Mouse (Mus musculus) midbrain, embryonic 15.5 days (tissue): ENCODE measurements at regions not wholly inside any gene's neighbourhood (a gene's known extent, or its start where the extent isn't known, plus 50 kb on each side); places are given as distances from the start of the nearest gene placed in this dataset.

ENCODE experiments used
- ATAC-seq: fragments of 200-750 bp; cut with Nextera tagmentation; replicated peaks from 2 replicates; pipeline ENCODE4 v1.8.0; 2017; ENCODE audit warnings: moderate TSS enrichment
- H3K27ac ChIP-seq: fragments of 300-500 bp; sonication (generic); 2 replicates; pipeline ENCODE4 v1.5.1; 2015; ENCODE audit warnings: mild to moderate bottlenecking, inconsistent platforms
- H3K27me3 ChIP-seq: fragments of 300-500 bp; sonication (generic); replicated peaks from 2 replicates; pipeline ENCODE4 v1.6.1; 2015; ENCODE audit warnings: inconsistent platforms
- H3K36me3 ChIP-seq: fragments of 300-500 bp; sonication (generic); replicated peaks from 2 replicates; pipeline ENCODE4 v1.6.1; 2015; ENCODE audit warnings: inconsistent platforms
- H3K4me1 ChIP-seq: fragments of 300-500 bp; sonication (generic); 2 replicates; pipeline ENCODE4 v1.6.1; 2015; ENCODE audit warnings: inconsistent platforms
- H3K4me2 ChIP-seq: fragments of 300-500 bp; sonication (generic); 2 replicates; pipeline ENCODE4 v1.6.1; 2015; ENCODE audit warnings: inconsistent platforms, mild to moderate bottlenecking, moderate library complexity
- H3K4me3 ChIP-seq: fragments of 300-500 bp; sonication (generic); 2 replicates; pipeline ENCODE4 v1.5.1; 2015; ENCODE audit warnings: mild to moderate bottlenecking, inconsistent platforms
- H3K9ac ChIP-seq: fragments of 300-500 bp; sonication (generic); 2 replicates; pipeline ENCODE4 v1.6.1; 2015; ENCODE audit warnings: mild to moderate bottlenecking, inconsistent platforms
- H3K9me3 ChIP-seq: fragments of 300-500 bp; sonication (generic); 2 replicates; pipeline ENCODE4 v1.6.1; 2016; ENCODE audit warnings: inconsistent platforms
- WGBS: fragments of 180-500 bp; shearing (Covaris S2); methylation state at CpG from one replicate; pipeline ENCODE4 v1.1.7; 2015; ENCODE audit warnings: mixed read lengths; 5-methylcytosine and 5-hydroxymethylcytosine counted together

DNA sequence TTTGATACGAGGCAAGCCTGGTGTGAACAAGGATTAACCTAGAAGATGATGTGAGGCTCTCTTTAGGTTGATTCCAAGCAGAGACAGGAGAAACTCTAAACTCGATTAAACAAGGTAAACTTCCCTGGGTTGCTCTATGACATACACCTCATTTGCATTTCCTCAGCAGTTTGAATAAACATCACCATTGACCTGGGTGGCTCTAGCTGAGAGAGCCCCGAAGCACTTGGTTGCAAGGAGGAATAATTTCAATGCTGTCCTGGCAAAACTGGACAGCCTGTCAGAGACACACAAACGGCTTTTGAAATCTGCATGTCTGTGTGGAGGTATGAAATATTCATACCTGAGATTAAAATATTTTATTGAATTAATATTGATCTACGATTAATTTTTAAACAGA, 361.0 kb downstream of the Rwdd3 start:
- no peak overlapping the region for H3K4me2 ChIP-seq
- H3K27me3 ChIP-seq = no peaks in the 10 kb centered on the region
- no peak overlapping the region for H3K9ac ChIP-seq
- ATAC-seq = no peak
- no peaks in the 10 kb centered on the region for H3K36me3 ChIP-seq
- no peaks in the 10 kb centered on the region for H3K4me1 ChIP-seq
- no peaks in the 10 kb centered on the region for H3K9me3 ChIP-seq
- WGBS = 51% methylated on average over 5 of the region's 5 CpGs
- no peak overlapping the region for H3K27ac ChIP-seq
- H3K4me3 ChIP-seq = no peak overlapping the region

DNA sequence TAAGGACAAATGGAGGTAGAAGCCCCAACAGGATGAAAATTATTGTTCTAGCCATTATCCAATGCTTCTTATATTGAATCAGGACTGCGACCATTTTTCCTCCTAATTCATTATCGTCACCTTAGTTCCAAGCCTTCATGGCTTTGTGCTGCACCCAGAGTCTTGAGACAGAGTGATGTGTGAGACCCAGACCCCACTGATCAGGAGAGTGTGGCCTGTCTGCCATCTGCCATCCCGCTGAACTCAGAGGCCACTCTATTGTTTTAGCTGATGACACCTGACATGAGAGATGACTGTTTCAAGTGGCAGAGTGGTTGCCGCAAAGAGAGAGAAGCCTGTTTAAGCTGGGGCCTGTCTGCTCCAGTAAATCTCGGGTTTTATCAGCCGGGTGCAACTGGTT, 361.4 kb downstream of the Rwdd3 start:
- Histone ChIP-seq H3K9me3 (no peaks in the 10 kb centered on the region), H3K4me3 (no peak overlapping the region), H3K4me2 (no peak overlapping the region), H3K27ac (no peak overlapping the region), H3K36me3 (no peaks in the 10 kb centered on the region), H3K27me3 (no peaks in the 10 kb centered on the region), H3K4me1 (no peaks in the 10 kb centered on the region), H3K9ac (no peak overlapping the region)
- WGBS = 64% methylated on average over 6 of the region's 6 CpGs
- ATAC-seq = no peak

DNA sequence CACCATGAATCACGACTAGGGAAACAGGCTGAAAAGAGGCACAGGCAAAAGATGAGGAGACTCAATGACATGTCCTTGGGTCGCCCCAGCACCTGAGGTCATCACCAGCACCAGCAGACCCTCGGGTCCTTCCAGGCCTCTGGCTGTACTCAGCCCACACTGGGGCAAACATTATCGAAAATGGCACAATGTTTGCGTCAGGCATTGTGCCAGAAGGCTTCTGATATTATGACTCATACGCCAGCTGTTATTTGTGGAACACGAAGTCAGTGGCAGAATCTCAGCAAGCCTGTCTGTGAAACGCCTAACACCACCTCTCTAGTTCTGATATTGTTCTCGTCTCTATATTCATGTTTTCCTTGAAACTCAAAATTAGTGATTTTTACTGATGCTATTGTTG, 384.8 kb downstream of the Rwdd3 start:
- Histone ChIP-seq H3K4me1 (no peaks in the 10 kb centered on the region), H3K4me3 (no peak overlapping the region), H3K9ac (no peak overlapping the region), H3K36me3 (no peaks in the 10 kb centered on the region), H3K27me3 (no peaks in the 10 kb centered on the region), H3K4me2 (no peak overlapping the region), H3K27ac (no peak overlapping the region), H3K9me3 (no peaks in the 10 kb centered on the region)
- no peak for ATAC-seq
- 90% methylated on average over 9 of the region's 9 CpGs for WGBS

DNA sequence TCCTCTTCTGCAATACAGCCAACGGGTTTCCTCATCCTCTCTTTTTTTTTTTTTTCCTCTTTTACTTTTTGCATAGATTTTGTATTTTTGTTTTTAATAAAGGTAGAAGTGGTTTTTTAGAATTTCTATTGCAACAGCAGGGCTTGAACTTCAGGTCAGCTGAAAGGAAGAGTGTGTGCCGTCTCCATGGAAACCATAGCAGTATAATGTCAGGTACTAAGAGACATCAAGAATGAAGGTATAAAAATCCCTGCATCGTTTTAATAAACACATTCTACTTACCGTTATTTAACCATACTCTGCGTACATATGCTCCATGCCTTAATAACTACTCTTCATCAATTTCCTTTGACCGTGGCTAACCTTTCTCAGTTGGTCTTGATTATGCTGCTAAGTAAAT, 390.0 kb downstream of the Rwdd3 start:
- H3K4me2 ChIP-seq = no peak overlapping the region
- WGBS = 59% methylated on average over 6 of the region's 6 CpGs
- no peak for ATAC-seq

DNA sequence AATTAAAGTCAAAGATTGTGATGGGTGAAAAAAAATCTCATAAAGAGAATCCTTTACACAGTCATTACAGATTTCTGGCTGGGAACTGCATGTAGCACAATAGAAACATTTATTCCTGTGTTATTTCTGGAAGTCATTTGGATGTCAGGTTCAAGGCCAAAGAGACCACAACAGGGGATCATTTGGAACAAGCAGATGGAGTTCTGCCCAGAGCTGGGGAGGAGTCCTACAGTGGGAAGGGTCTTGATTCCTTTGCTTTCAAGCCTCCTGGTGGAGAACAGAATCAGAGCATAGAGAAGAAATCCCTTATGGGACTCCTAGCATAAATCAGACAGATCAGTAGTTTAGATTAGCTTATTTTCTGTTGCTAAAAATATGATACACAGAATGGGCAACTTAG, 392.4 kb downstream of the Rwdd3 start:
- Histone ChIP-seq H3K4me2 (no peak overlapping the region), H3K4me1 (no peaks in the 10 kb centered on the region; the same call in 1 of the 2 replicates), H3K27me3 (no peaks in the 10 kb centered on the region), H3K9ac (no peak overlapping the region), H3K27ac (no peak overlapping the region), H3K4me3 (no peak overlapping the region), H3K36me3 (no peaks in the 10 kb centered on the region), H3K9me3 (no peaks in the 10 kb centered on the region)
- ATAC-seq = no peak

More for the DNA sequence above, 390.0 kb downstream of the Rwdd3 start:
- Histone ChIP-seq H3K9ac (no peak overlapping the region), H3K27ac (no peak overlapping the region), H3K4me1 (no peaks in the 10 kb centered on the region; the same call in 1 of the 2 replicates), H3K27me3 (no peaks in the 10 kb centered on the region), H3K4me3 (no peak overlapping the region), H3K9me3 (no peaks in the 10 kb centered on the region), H3K36me3 (no peaks in the 10 kb centered on the region)

DNA sequence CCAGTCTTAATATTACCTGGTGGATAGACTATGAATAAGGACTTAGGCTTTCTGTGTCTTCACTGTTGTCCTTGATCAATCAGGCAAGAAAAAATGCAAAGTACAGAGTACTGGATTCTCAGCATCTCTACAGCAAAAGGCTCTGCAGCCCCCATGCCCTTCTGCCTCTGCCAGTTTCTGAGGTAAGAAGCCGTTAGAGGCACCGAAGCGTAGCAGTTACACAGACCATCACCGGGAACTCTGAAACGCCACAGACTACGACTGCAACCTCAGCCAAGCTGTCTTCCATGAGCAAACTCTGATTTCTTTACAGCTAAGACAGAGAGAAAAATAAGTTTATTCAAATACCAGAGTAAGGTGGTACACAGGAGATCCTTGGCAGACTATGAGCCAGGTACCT, 396.5 kb downstream of the Rwdd3 start:
- H3K36me3 ChIP-seq = no peaks in the 10 kb centered on the region
- H3K9me3 ChIP-seq = no peaks in the 10 kb centered on the region
- H3K4me2 ChIP-seq = no peak overlapping the region
- 75% methylated on average over 6 of the region's 6 CpGs for WGBS
- H3K4me3 ChIP-seq = no peak overlapping the region
- no peak overlapping the region for H3K27ac ChIP-seq
- H3K9ac ChIP-seq = no peak overlapping the region
- no peaks in the 10 kb centered on the region for H3K27me3 ChIP-seq
- H3K4me1 ChIP-seq = no peaks in the 10 kb centered on the region
- no peak for ATAC-seq

DNA sequence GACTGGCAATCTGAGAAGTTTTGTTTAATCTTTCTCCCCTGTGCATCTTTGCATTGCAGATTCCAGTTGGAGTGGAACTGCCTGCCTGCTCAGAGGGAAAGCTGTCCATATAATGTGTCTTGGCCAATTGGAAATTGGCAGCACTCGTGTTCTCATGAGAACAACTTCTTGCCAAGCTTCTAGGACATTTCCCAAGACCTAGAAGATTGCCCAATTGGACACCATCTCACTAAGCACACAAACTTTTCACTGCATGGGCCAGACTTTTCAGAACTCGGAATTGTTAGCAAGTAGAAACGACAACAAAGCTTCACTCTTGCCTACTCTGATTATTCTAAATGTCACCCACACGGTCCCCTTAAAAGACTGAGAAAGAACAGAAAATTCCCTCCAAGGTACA, 409.8 kb downstream of the Rwdd3 start:
- Histone ChIP-seq H3K4me1 (no peaks in the 10 kb centered on the region), H3K9ac (no peak overlapping the region), H3K4me2 (no peak overlapping the region), H3K4me3 (no peak overlapping the region), H3K27me3 (no peaks in the 10 kb centered on the region), H3K9me3 (no peaks in the 10 kb centered on the region), H3K27ac (no peak overlapping the region), H3K36me3 (no peaks in the 10 kb centered on the region)
- ATAC-seq = no peak
- 71% methylated on average over 4 of the region's 4 CpGs for WGBS

DNA sequence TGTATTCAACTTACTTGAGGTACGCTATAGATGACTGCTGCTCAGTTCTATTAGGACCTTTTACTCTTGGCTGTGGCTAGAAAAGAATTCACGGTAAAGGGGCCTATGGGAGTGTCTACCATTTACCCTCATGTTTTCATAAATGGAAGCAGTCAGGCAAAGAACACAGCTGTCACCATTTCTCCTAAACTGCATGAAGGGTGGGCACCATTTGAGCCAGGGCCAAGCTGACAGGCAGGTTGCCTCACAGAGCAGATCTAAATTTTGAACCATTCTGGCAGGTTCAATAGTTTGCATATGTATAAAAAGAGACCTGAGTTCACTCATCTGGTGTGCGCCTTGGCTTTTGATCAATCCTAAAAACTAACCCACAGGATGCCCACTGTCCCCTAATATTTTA, 410.3 kb downstream of the Rwdd3 start:
- Histone ChIP-seq H3K4me3 (no peak overlapping the region), H3K9me3 (no peaks in the 10 kb centered on the region), H3K27me3 (no peaks in the 10 kb centered on the region), H3K4me2 (no peak overlapping the region), H3K4me1 (no peaks in the 10 kb centered on the region), H3K9ac (no peak overlapping the region), H3K36me3 (no peaks in the 10 kb centered on the region), H3K27ac (no peak overlapping the region)
- ATAC-seq = no peak
- whole genome bisulfite sequencing = 84% methylated on average over 3 of the region's 3 CpGs

DNA sequence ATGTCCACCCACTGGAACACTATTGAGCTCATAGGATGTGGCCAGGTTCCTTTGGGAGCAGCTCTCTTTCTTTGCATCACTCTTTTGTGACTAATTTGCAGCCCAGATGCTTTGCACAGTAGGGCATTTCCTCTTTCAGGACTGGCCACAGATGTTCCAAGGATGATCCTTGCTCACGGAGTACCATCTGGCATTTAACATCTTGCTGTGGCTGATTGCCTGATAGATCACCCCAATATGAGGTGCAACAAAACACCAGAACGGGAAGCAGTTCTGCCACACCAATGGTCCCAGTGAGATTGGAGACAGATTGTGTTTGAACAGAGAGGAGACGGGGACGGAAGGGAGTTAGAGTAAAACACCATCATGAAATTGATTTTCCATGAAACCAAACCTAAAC, 423.0 kb downstream of the Rwdd3 start:
- Histone ChIP-seq H3K36me3 (no peaks in the 10 kb centered on the region), H3K9me3 (no peaks in the 10 kb centered on the region), H3K27me3 (no peaks in the 10 kb centered on the region), H3K9ac (no peak overlapping the region), H3K4me2 (no peak overlapping the region), H3K4me3 (no peak overlapping the region), H3K27ac (no peak overlapping the region), H3K4me1 (no peaks in the 10 kb centered on the region)
- ATAC-seq = no peak
- WGBS = 72% methylated on average over 4 of the region's 4 CpGs

DNA sequence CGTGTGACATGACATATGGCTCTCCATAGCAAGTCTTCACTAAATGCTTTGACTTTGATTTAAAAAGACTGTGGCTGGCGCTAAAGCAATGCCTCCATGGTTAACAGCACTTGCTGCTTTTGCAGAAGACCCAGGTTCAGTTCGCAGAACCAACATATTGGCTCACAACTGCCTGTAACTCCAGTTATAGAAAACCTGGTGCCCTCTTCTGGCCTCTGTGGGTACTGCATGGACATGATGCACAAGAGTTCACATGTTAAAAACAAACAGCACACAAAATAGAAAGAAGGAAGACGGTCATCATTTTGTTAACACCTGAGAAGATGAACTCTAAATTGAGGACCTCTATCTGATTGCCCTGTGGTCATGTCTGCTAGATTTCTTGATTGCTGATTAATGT, 423.8 kb downstream of the Rwdd3 start:
- ATAC-seq = no peak
- Histone ChIP-seq H3K4me2 (no peak overlapping the region), H3K9me3 (no peaks in the 10 kb centered on the region), H3K27me3 (no peaks in the 10 kb centered on the region), H3K4me1 (no peaks in the 10 kb centered on the region), H3K36me3 (no peaks in the 10 kb centered on the region), H3K9ac (no peak overlapping the region), H3K4me3 (no peak overlapping the region), H3K27ac (no peak overlapping the region)
- WGBS = 93% methylated on average over 4 of the region's 4 CpGs

DNA sequence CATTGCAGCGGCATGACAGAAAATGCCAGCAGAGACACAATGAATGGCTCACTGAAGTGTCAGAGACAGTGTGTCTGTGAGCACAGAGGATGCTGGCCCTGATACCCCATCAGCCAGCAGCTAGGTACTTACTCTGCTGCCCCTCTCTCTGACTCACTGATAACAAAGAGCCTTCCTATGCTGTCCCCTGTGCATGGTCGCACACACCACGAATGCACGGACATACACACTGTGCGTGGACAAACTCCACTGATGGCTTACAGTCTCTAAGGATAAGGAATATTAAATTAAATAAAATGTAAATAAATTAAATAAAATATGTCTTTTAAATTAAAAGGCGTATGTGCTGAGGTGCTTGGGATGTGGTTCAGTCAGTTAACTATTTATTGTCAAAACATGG, 438.2 kb downstream of the Rwdd3 start:
- no peaks in the 10 kb centered on the region for H3K9me3 ChIP-seq
- H3K9ac ChIP-seq = no peak overlapping the region
- ATAC-seq = no peak
- H3K36me3 ChIP-seq = no peaks in the 10 kb centered on the region
- H3K4me3 ChIP-seq = no peak overlapping the region
- WGBS = 96% methylated on average over 6 of the region's 6 CpGs
- H3K27ac ChIP-seq = no peak overlapping the region
- peaks cover 20% of the 10 kb centered on the region for H3K4me1 ChIP-seq
- H3K27me3 ChIP-seq = no peaks in the 10 kb centered on the region
- H3K4me2 ChIP-seq = no peak overlapping the region

DNA sequence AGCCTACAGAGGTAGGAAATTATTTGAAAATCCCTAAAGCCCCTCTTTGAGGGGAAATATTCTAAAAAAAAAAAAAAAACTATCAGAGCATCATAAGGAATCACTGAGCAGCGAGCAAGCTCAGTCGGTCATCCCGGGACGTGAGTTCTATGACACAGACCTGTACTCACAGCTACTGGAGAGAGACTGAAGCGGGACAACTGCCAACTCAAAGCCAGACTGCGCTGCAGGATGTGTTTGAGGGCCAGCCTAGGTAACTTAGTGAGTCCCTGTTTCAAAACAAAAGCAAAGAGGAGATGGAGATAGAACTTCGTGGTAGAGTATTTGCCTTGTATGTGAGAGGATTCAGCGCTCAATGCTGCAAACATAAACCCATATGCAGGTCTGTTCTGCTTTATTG, 439.1 kb downstream of the Rwdd3 start:
- H3K36me3 ChIP-seq = no peaks in the 10 kb centered on the region
- no peak overlapping the region for H3K9ac ChIP-seq
- WGBS = 94% methylated on average over 8 of the region's 8 CpGs
- ATAC-seq = no peak
- H3K4me2 ChIP-seq = no peak overlapping the region
- no peak overlapping the region for H3K4me3 ChIP-seq
- H3K27me3 ChIP-seq = no peaks in the 10 kb centered on the region
- H3K4me1 ChIP-seq = peaks cover 20% of the 10 kb centered on the region
- no peak overlapping the region for H3K27ac ChIP-seq
- H3K9me3 ChIP-seq = no peaks in the 10 kb centered on the region

DNA sequence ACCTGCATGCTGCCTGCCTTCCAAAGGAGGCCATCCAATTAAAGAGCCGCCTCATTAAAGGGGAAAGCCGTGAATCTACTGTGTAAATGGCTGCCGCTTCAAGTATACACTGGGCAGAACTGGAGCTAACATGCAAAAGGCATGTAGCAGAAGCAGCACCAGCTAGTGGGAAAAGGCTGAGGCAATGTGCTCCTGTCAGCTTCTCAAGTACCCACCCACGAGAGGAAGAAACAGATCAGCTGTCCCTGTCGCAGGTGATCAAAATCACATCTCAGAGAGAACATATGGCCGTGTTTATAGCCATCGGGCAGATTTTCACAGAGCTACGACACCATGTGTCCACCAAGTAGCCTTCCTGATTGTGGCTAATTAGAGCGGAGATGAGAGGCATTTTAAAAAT, 440.2 kb downstream of the Rwdd3 start:
- Histone ChIP-seq H3K4me3 (no peak overlapping the region), H3K27ac (peak overlapping the region; percentile 50), H3K9me3 (no peaks in the 10 kb centered on the region), H3K9ac (no peak overlapping the region), H3K27me3 (no peaks in the 10 kb centered on the region), H3K4me2 (no peak overlapping the region), H3K4me1 (peaks cover 20% of the 10 kb centered on the region), H3K36me3 (no peaks in the 10 kb centered on the region)
- peak; percentile 48 for ATAC-seq
- 60% methylated on average over 9 of the region's 9 CpGs for WGBS

DNA sequence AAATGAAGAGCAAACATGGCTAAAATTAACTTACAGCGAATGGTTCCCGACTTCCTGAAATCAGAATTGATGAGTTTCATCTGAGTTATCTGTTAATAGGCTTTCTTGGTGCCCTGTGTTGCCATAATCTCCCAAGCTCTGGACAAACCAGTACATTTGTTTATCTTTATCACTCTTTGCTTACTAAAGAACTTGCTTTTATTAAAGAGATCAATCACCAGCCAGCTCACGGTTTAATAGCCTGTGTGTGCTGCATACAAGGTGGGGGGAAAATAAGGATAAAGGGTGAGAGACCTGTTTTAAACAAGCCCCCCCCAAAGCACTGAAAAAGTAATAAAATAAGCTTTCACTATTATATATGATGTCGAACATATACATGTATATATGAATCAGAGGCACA, 441.3 kb downstream of the Rwdd3 start:
- peak; percentile 13; the same call in 1 of the 2 replicates for ATAC-seq
- no peak overlapping the region for H3K9ac ChIP-seq
- H3K27ac ChIP-seq = peak overlapping the region; percentile 58
- no peaks in the 10 kb centered on the region for H3K36me3 ChIP-seq
- no peaks in the 10 kb centered on the region for H3K27me3 ChIP-seq
- H3K4me2 ChIP-seq = peak overlapping the region; percentile 27; the same call in 1 of the 2 replicates
- 70% methylated on average over 4 of the region's 4 CpGs for WGBS
- no peak overlapping the region for H3K4me3 ChIP-seq
- peaks cover 20% of the 10 kb centered on the region for H3K4me1 ChIP-seq
- H3K9me3 ChIP-seq = no peaks in the 10 kb centered on the region
